Comparison of ENCODE assay signal across 19 mouse cellular contexts in the genomic region with DNA sequence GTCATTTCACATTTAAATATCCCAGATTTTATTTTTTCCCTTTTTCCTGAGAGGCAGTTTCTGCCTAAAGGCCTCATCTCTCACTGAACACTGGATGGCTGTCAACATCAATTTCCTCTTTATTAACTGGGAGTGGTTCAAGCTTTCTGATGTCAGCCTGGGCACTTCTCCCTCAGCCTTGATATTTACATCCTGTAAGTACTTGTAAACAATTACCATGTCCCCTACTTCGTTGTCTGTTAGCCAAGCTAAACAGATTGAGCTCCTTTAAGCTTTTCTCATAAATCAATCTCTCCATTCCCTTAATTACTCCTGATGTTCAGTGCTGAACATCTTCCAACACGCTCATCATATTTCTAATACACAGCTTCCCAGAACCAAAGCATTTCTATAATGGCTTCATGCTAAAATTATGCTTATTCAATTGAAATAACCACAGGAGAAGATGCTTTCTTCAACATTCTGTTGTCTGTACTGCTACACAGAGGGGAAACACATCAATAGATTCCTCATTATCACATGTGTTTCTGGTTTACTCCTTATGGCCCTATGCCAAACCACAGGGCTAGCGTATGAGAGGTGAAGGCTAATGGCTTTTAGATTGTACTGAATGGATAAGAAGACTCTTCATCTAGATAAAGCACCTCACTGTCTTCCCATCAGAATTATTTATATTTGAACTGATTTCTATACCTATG.
DNase-seq lines count a peak whose midpoint lies in the region; ATAC-seq and TF ChIP-seq lines count a peak whose summit lies in the region.
"Had no signal": no experiment of that assay in that cellular context is flagged by ENCODE, and none has a peak within 500 bp of the region (broad histone marks: within the 10 kb centered on the region; RNA-seq: fewer than 3 reads in every experiment).

No protein-coding gene starts in this region.

- no peaks in the 10 kb centered on the region for H3K27me3 ChIP-seq in forebrain, embryonic 16.5 days (replicated peaks; ENCODE audit: control insufficient read depth, insufficient read depth, low read length)
- H3K27me3 ChIP-seq in forebrain, embryonic 11.5 days (ENCODE audit: control insufficient read depth, insufficient read depth, low read length): no peaks in the 10 kb centered on the region
- no peaks in the 10 kb centered on the region for H3K27me3 ChIP-seq in lung, postnatal 0 days (replicated peaks; ENCODE audit: insufficient read depth, low read length)
- H3K27me3 ChIP-seq: embryonic facial prominence, embryonic 12.5 days; intestine, embryonic 15.5 days; liver, embryonic 13.5 days; midbrain, embryonic 12.5 days had no signal

- no peak overlapping the region for H3K27ac ChIP-seq in forebrain, embryonic 16.5 days (ENCODE audit: low read length)
- no peak overlapping the region for H3K27ac ChIP-seq in forebrain, embryonic 11.5 days (ENCODE audit: low read depth, low read length)
- no peak overlapping the region for H3K27ac ChIP-seq in lung, postnatal 0 days (ENCODE audit: low read length)
- H3K27ac ChIP-seq: embryonic facial prominence, embryonic 12.5 days; intestine, embryonic 15.5 days; liver, embryonic 13.5 days; midbrain, embryonic 12.5 days had no signal

- peak; percentile 58; the same call in 1 of the 2 replicates for ATAC-seq in forebrain, embryonic 16.5 days
- no peak for ATAC-seq in forebrain, embryonic 11.5 days (replicated peaks; ENCODE audit: low FRiP score)
- ATAC-seq in lung, postnatal 0 days: no peak
- ATAC-seq: intestine, embryonic 15.5 days had no signal

- no peaks in the 10 kb centered on the region for H3K9me3 ChIP-seq in forebrain, embryonic 16.5 days (ENCODE audit: control insufficient read depth, low read length)
- no peaks in the 10 kb centered on the region for H3K9me3 ChIP-seq in forebrain, embryonic 11.5 days (ENCODE audit: control insufficient read depth, low read length)
- H3K9me3 ChIP-seq in lung, postnatal 0 days (ENCODE audit: low read length): no peaks in the 10 kb centered on the region
- H3K9me3 ChIP-seq: embryonic facial prominence, embryonic 12.5 days; G1E; intestine, embryonic 15.5 days; liver, embryonic 13.5 days; midbrain, embryonic 12.5 days had no signal

- H3K9ac ChIP-seq in forebrain, embryonic 16.5 days (replicated peaks; ENCODE audit: low read depth, low read length): no peak overlapping the region
- H3K9ac ChIP-seq in forebrain, embryonic 11.5 days (ENCODE audit: low read length): no peak overlapping the region
- H3K9ac ChIP-seq in lung, postnatal 0 days (replicated peaks; ENCODE audit: low read depth): no peak overlapping the region
- H3K9ac ChIP-seq: embryonic facial prominence, embryonic 12.5 days; intestine, embryonic 15.5 days; liver, embryonic 13.5 days; midbrain, embryonic 12.5 days had no signal

- TF ChIP-seq EP300 in lung, postnatal 0 days (IDR thresholded peaks at IDR 0.05): no peak

- no peak for TF ChIP-seq CTCF in lung, postnatal 0 days (IDR thresholded peaks at IDR 0.05)

- H3K4me1 ChIP-seq in forebrain, embryonic 16.5 days (replicated peaks; ENCODE audit: control insufficient read depth, insufficient read depth, low read length): peaks cover 3% of the 10 kb centered on the region
- no peaks in the 10 kb centered on the region for H3K4me1 ChIP-seq in forebrain, embryonic 11.5 days (replicated peaks; ENCODE audit: control insufficient read depth, insufficient read depth, low read length)
- H3K4me1 ChIP-seq in lung, postnatal 0 days (ENCODE audit: insufficient read depth, low read depth, low read length): no peaks in the 10 kb centered on the region
- H3K4me1 ChIP-seq: intestine, embryonic 15.5 days; liver, embryonic 13.5 days; midbrain, embryonic 12.5 days had no signal

- 28% methylated on average over 3 of the region's 3 CpGs for WGBS in forebrain, embryonic 16.5 days
- 69% methylated on average over 3 of the region's 3 CpGs for whole genome bisulfite sequencing in forebrain, embryonic 11.5 days
- 34% methylated on average over 3 of the region's 3 CpGs for WGBS in lung, postnatal 0 days

- no peak overlapping the region for H3K4me2 ChIP-seq in forebrain, embryonic 16.5 days (ENCODE audit: low read length)
- no peak overlapping the region for H3K4me2 ChIP-seq in forebrain, embryonic 11.5 days (ENCODE audit: low read depth, low read length, severe bottlenecking)
- no peak overlapping the region for H3K4me2 ChIP-seq in lung, postnatal 0 days (replicated peaks; ENCODE audit: low read depth, low read length)
- H3K4me2 ChIP-seq: embryonic facial prominence, embryonic 12.5 days; intestine, embryonic 15.5 days; liver, embryonic 13.5 days; midbrain, embryonic 12.5 days had no signal

- H3K4me3 ChIP-seq in forebrain, embryonic 16.5 days (replicated peaks; ENCODE audit: low read length): no peak overlapping the region
- H3K4me3 ChIP-seq in forebrain, embryonic 11.5 days (ENCODE audit: low read depth, low read length): no peak overlapping the region
- no peak overlapping the region for H3K4me3 ChIP-seq in lung, postnatal 0 days (ENCODE audit: low read depth, low read length)
- H3K4me3 ChIP-seq: embryonic facial prominence, embryonic 12.5 days; intestine, embryonic 15.5 days; liver, embryonic 13.5 days; midbrain, embryonic 12.5 days had no signal

- DNase-seq in forebrain, embryonic 11.5 days (ENCODE audit: low spot score): no peak
- DNase-seq in lung, postnatal 0 days (ENCODE audit: low spot score): peak; percentile 12
- no peak for DNase-seq in lung, postnatal 14 days
- DNase-seq in brain, adult 2 months (ENCODE audit: low read depth, low spot score): peak; percentile 6
- DNase-seq in mesoderm, embryonic 11.5 days (ENCODE audit: low read depth, low spot score): peak; percentile 47
- DNase-seq in kidney, postnatal 36 days: no peak
- DNase-seq in layer of hippocampus, adult 9-10 months (ENCODE audit: low spot score): no peak
- DNase-seq: adrenal gland, postnatal 10 days; cerebellum, adult 9-11 months; gastrocnemius, postnatal 25 days; heart, postnatal 10 days; liver, embryonic 13.5 days; lung, postnatal 4 days; thymus, adult 2 months had no signal

- no peaks in the 10 kb centered on the region for H3K36me3 ChIP-seq in forebrain, embryonic 16.5 days (ENCODE audit: control insufficient read depth, insufficient read depth)
- H3K36me3 ChIP-seq in forebrain, embryonic 11.5 days (ENCODE audit: control insufficient read depth, insufficient read depth, low read length): no peaks in the 10 kb centered on the region
- no peaks in the 10 kb centered on the region for H3K36me3 ChIP-seq in lung, postnatal 0 days (ENCODE audit: insufficient read depth, low read length)
- H3K36me3 ChIP-seq: embryonic facial prominence, embryonic 12.5 days; G1E; intestine, embryonic 15.5 days; liver, embryonic 13.5 days; midbrain, embryonic 12.5 days had no signal

Comparison
In these comparisons a context has a peak if more than half of its experiments do, and no peak if none do; other contexts are left out.
1. DNase-seq: peak in lung, postnatal 0 days (single experiment), brain, adult 2 months (single experiment) and mesoderm, embryonic 11.5 days (single experiment); none in forebrain, embryonic 11.5 days (single experiment), lung, postnatal 14 days (single experiment), kidney, postnatal 36 days (0 of 2) and layer of hippocampus, adult 9-10 months (single experiment).